Mouse (Mus musculus): ENCODE results near the gene Rev3l. TPM values are rescaled to one million over a fixed set of nuclear protein-coding genes. Genes with fewer than 3 reads are reported as not detected.
A peak's percentile ranks its signal among the peaks of the same experiment; 100 is the strongest.

Rev3l gene
- polyA plus RNA-seq (2014; fragmentation: Nextera tagmentation; extraction: Ambion mirVana), result 15.6 and 16.5 TPM in 2 replicates

DNA sequence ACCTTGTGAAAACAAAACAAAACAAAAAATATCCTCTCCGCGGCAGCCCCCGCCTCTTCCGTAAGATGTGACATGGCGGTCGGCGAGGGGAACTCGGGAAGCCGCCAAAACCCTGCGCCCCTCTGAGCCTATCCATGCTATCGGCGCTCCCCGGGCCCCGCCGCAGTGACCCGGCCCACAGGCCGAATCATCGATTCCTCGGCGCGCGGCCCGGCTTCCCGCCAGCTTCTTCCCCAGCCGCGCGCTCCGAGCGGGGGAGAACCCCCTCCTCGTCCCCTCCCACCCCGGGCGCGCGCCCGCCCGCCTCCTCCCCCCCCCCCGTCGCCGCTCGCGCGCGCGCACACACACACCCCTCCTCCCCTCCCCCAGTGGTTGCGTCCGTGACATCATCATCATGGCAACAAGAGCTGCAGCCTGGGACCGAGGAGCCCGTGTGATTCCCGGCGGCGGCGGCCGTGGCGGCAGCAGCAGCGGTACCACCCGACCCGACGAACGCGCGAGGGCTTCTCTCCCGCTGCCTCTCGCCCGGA is at the start of gene Rev3l:
TSS of gene Rev3l (plus strand) at position 383 of the 530 bp plus-strand sequence.
- Histone ChIP-seq H3K36me3 (ENCODE audit: control insufficient read depth, insufficient read depth, low read length) (no peaks in the 10 kb centered on the region), H3K4me3 (ENCODE audit: low read depth, low read length) (peak within 1 kb of the TSS; percentile 83), H3K9ac (ENCODE audit: low read length) (peak within 1 kb of the TSS; percentile 93), H3K9me3 (ENCODE audit: control insufficient read depth, low read length) (no peaks in the 10 kb centered on the region), H3K27ac (ENCODE audit: low read depth, low read length) (peak within 1 kb of the TSS; percentile 98), H3K4me2 (peak within 1 kb of the TSS; percentile 75), H3K4me1 (ENCODE audit: control insufficient read depth, insufficient read depth, low read length) (peaks cover 9% of the 10 kb centered on the region), H3K27me3 (ENCODE audit: control insufficient read depth, insufficient read depth, low read length) (no peaks in the 10 kb centered on the region)
- ATAC-seq (ENCODE audit: low FRiP score) (peak; percentile 86), DNase-seq (ENCODE audit: low spot score, missing footprints) (peak; percentile 99)
- under 1% methylated on average over 51 of the region's 64 CpGs for WGBS

DNA sequence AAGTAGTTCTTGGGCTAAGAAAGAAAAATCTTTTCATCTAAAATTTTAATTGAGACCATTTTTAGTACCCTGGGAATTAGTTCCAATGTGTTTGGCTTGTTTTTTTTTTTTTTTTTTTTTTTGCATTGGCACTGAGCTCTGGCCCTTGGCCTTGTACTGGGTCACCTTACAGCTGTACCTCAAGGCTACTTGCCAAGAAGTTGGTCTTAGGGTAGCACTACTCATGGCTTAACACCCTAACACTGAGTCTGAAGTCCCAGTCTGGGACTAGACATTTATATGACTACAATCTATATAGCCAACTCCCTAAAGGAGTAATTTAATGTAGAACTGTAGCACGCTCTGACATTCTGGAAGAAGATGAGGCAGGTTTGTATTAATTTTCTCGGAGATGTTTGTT is 49.4 kb upstream of the Rev3l start:
- H3K9me3 ChIP-seq (ENCODE audit: control insufficient read depth, low read length), result no peaks in the 10 kb centered on the region
- DNase-seq (ENCODE audit: low spot score, missing footprints) (no peak), ATAC-seq (ENCODE audit: low FRiP score) (no peak)
- H3K4me3 ChIP-seq (ENCODE audit: low read depth, low read length), result no peak overlapping the region
- H3K9ac ChIP-seq (ENCODE audit: low read length), result no peak overlapping the region
- no peak overlapping the region for H3K27ac ChIP-seq (ENCODE audit: low read depth, low read length)
- no peaks in the 10 kb centered on the region for H3K27me3 ChIP-seq (ENCODE audit: control insufficient read depth, insufficient read depth, low read length)
- H3K4me1 ChIP-seq (ENCODE audit: control insufficient read depth, insufficient read depth, low read length), result no peaks in the 10 kb centered on the region
- no peaks in the 10 kb centered on the region for H3K36me3 ChIP-seq (ENCODE audit: control insufficient read depth, insufficient read depth, low read length)
- 88% methylated on average over 2 of the region's 2 CpGs for WGBS
- H3K4me2 ChIP-seq, result no peak overlapping the region

DNA sequence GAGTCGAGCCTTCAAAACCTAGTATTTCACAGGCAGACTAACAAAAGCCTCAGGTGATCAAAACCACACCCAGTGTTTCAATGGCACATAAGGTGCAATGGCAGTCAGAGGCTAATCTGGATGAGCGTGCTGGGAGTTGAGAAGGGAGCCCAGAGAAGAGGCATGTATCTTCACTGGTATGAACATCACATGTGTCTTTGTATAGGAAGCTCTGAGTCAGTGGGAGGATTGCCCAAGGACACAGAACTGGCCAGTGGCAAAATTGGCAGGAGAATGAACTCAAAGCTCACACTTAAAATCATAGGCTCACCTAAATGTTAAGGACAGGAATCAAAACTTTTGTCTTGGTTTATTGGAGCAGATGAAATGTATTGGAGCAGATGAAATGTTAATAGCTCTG is 48.4 kb upstream of the Rev3l start:
- H3K9me3 ChIP-seq (ENCODE audit: control insufficient read depth, low read length), result no peaks in the 10 kb centered on the region
- DNase-seq (ENCODE audit: low spot score, missing footprints) (no peak), ATAC-seq (ENCODE audit: low FRiP score) (no peak)
- H3K27ac ChIP-seq (ENCODE audit: low read depth, low read length), result no peak overlapping the region
- no peaks in the 10 kb centered on the region for H3K4me1 ChIP-seq (ENCODE audit: control insufficient read depth, insufficient read depth, low read length)
- no peaks in the 10 kb centered on the region for H3K27me3 ChIP-seq (ENCODE audit: control insufficient read depth, insufficient read depth, low read length)
- no peak overlapping the region for H3K4me3 ChIP-seq (ENCODE audit: low read depth, low read length)
- no peak overlapping the region for H3K4me2 ChIP-seq
- WGBS, result 88% methylated on average over 2 of the region's 2 CpGs
- no peak overlapping the region for H3K9ac ChIP-seq (ENCODE audit: low read length)
- H3K36me3 ChIP-seq (ENCODE audit: control insufficient read depth, insufficient read depth, low read length), result no peaks in the 10 kb centered on the region

DNA sequence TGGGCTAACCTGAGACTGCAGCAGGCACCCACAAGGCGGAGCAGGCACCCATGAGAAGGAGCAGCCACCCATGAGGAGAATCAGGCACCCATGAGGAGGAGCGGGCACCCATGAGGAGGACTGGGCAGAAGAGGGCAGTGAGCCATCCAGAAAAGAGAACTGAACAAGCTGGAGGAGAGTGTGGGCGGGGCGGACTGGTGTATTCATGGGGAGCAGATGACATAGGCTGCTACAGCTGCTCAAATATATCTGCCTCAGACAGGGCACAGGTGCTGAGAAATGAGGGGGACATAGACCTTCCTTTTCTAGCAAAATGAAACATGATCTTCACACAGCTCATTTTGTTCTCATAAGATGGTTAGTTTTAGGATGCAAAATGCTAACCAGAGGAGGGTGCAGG is 45.1 kb upstream of the Rev3l start:
- Histone ChIP-seq H3K4me2 (no peak overlapping the region), H3K4me1 (ENCODE audit: control insufficient read depth, insufficient read depth, low read length) (peaks cover 4% of the 10 kb centered on the region; the same call in 1 of the 2 replicates), H3K9me3 (ENCODE audit: control insufficient read depth, low read length) (no peaks in the 10 kb centered on the region), H3K27me3 (ENCODE audit: control insufficient read depth, insufficient read depth, low read length) (no peaks in the 10 kb centered on the region), H3K9ac (ENCODE audit: low read length) (no peak overlapping the region), H3K27ac (ENCODE audit: low read depth, low read length) (no peak overlapping the region), H3K36me3 (ENCODE audit: control insufficient read depth, insufficient read depth, low read length) (no peaks in the 10 kb centered on the region), H3K4me3 (ENCODE audit: low read depth, low read length) (no peak overlapping the region)
- whole genome bisulfite sequencing, result 94% methylated on average over 4 of the region's 4 CpGs
- no peak for ATAC-seq (ENCODE audit: low FRiP score)
- no peak for DNase-seq (ENCODE audit: low spot score, missing footprints)

DNA sequence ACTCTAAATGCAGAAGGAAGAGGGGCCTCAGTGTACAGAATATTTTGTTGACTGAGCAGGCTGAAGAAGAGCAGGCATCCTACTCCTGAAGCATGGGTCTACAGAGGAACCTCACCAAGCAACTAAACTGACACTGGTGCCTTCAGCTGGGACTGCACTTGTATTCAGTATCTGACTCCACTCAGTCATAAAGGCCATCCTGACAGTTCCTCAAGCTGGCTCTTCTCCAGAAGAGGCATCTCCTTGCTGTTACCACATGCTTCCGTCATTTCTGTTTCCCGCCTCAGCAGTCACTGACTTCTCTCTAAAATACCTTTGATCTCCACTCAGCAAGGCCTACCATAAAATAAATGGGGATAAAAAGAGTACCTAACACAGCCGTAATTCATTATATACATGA is 44.1 kb upstream of the Rev3l start:
- Histone ChIP-seq H3K4me2 (no peak overlapping the region), H3K9me3 (ENCODE audit: control insufficient read depth, low read length) (no peaks in the 10 kb centered on the region), H3K4me3 (ENCODE audit: low read depth, low read length) (no peak overlapping the region), H3K27me3 (ENCODE audit: control insufficient read depth, insufficient read depth, low read length) (no peaks in the 10 kb centered on the region), H3K36me3 (ENCODE audit: control insufficient read depth, insufficient read depth, low read length) (no peaks in the 10 kb centered on the region), H3K4me1 (ENCODE audit: control insufficient read depth, insufficient read depth, low read length) (peaks cover 4% of the 10 kb centered on the region; the same call in 1 of the 2 replicates), H3K9ac (ENCODE audit: low read length) (no peak overlapping the region), H3K27ac (ENCODE audit: low read depth, low read length) (no peak overlapping the region)
- DNase-seq (ENCODE audit: low spot score, missing footprints) (no peak), ATAC-seq (ENCODE audit: low FRiP score) (no peak)
- 92% methylated on average over 3 of the region's 3 CpGs for WGBS

DNA sequence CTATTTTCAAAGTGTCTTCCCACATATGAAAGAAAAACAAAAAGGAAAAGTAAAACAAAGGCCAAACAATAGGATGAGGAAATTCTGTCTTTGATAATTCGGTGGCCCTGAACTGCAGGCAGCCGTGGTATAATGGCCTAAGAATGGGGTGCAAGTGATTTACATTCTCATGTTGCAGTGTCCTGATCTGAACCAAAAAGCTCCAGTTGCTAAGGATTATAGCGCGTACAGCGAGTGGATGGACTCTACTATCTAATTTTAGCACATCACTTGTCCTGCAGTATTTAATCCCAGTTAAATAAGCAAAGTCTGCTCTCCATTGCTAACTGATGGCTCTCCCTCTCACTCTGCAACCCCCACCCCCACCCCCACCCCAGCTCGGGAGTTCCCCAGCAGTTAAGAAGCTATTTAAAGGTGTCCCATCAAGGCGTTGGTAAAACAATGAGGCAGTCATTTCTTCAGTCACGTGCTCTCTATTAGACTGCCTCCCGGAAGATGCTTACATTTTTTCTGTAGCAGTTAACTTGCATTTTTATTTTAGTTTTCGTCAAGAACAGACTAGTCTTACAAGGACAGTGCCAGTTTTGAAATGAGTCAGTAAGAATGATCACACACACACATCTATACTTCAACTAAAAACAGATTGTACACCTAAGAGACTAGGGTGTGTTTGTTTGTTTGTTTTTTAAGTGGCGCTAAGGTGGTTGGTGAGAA is 40.4 kb upstream of the Rev3l start:
- DNase-seq (ENCODE audit: low spot score, missing footprints) (no peak), ATAC-seq (ENCODE audit: low FRiP score) (no peak)
- H3K4me3 ChIP-seq (ENCODE audit: low read depth, low read length), result no peak overlapping the region
- 53% methylated on average over 11 of the region's 11 CpGs for WGBS
- peaks cover 4% of the 10 kb centered on the region; the same call in 1 of the 2 replicates for H3K4me1 ChIP-seq (ENCODE audit: control insufficient read depth, insufficient read depth, low read length)
- no peak overlapping the region for H3K27ac ChIP-seq (ENCODE audit: low read depth, low read length)
- no peaks in the 10 kb centered on the region for H3K27me3 ChIP-seq (ENCODE audit: control insufficient read depth, insufficient read depth, low read length)
- no peak overlapping the region for H3K4me2 ChIP-seq
- H3K9ac ChIP-seq (ENCODE audit: low read length), result no peak overlapping the region
- no peaks in the 10 kb centered on the region for H3K36me3 ChIP-seq (ENCODE audit: control insufficient read depth, insufficient read depth, low read length)
- no peaks in the 10 kb centered on the region for H3K9me3 ChIP-seq (ENCODE audit: control insufficient read depth, low read length)

DNA sequence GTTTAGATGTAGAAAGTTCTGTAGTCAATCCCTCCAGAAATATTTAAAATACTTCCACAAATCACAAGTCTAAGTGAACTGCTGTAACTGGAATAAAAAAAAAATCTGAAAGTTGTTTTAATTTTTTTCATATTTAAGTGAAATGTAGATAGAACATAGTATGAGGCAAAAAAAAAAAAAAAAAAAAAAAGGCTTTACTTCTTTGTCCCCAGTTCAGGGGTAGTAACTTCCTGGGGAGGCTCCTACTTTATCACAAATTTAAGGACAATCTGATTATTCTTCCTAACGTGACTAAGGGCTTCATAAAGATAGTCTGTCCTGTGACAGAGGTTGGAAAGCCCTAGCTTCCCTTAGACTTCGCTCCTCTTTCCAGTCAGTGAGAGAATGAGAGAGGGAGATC is 39.8 kb upstream of the Rev3l start:
- H3K4me2 ChIP-seq, result no peak overlapping the region
- H3K36me3 ChIP-seq (ENCODE audit: control insufficient read depth, insufficient read depth, low read length), result no peaks in the 10 kb centered on the region
- 88% methylated on average over 2 of the region's 2 CpGs for WGBS
- peaks cover 4% of the 10 kb centered on the region; the same call in 1 of the 2 replicates for H3K4me1 ChIP-seq (ENCODE audit: control insufficient read depth, insufficient read depth, low read length)
- H3K4me3 ChIP-seq (ENCODE audit: low read depth, low read length), result no peak overlapping the region
- H3K27ac ChIP-seq (ENCODE audit: low read depth, low read length), result no peak overlapping the region
- no peak for ATAC-seq (ENCODE audit: low FRiP score)
- DNase-seq (ENCODE audit: low spot score, missing footprints), result no peak
- H3K27me3 ChIP-seq (ENCODE audit: control insufficient read depth, insufficient read depth, low read length), result no peaks in the 10 kb centered on the region
- H3K9me3 ChIP-seq (ENCODE audit: control insufficient read depth, low read length), result no peaks in the 10 kb centered on the region
- H3K9ac ChIP-seq (ENCODE audit: low read length), result no peak overlapping the region

DNA sequence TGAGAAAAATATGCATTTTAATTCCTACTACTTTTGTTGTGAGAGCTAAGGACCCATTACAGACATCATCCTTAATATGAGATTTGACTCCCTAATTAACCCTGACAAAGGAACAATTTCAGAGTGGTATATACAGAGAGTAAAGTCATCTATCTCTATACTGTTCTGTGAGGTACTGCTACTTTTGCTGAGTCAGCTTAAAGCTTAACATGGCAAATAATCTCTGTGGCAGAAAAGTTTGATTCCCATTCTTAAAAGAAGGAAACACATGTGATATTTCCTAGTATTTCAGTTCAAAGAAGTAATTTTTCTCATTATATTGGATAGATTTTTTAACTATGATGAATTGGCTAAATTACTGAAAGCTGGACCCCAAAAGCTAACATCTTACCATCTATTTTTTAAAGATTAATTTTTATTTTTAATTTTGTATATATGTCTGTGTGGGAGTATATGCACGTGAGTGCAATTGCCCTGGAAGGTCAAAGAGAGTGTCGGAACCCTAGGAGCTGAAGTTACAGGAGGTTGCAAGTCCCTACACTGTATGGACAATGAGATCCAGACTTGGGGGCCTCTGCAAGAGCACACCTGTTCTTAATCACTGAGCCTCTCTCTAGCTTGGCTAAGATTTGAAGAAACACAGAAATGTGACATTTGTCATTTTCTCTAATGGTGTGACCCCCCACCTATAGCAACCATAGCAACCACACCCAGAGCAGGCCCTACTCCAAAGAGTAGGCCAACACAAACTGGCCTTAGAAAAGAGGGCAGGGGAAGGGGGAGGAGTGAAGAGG is 24.0 kb upstream of the Rev3l start:
- H3K4me1 ChIP-seq (ENCODE audit: control insufficient read depth, insufficient read depth, low read length), result no peaks in the 10 kb centered on the region
- no peaks in the 10 kb centered on the region for H3K36me3 ChIP-seq (ENCODE audit: control insufficient read depth, insufficient read depth, low read length)
- H3K27ac ChIP-seq (ENCODE audit: low read depth, low read length), result no peak overlapping the region
- DNase-seq (ENCODE audit: low spot score, missing footprints) (peak; percentile 49), ATAC-seq (ENCODE audit: low FRiP score) (no peak)
- WGBS, result 79% methylated on average over 2 of the region's 2 CpGs
- no peak overlapping the region for H3K4me3 ChIP-seq (ENCODE audit: low read depth, low read length)
- H3K9me3 ChIP-seq (ENCODE audit: control insufficient read depth, low read length), result no peaks in the 10 kb centered on the region
- H3K9ac ChIP-seq (ENCODE audit: low read length), result no peak overlapping the region
- no peaks in the 10 kb centered on the region for H3K27me3 ChIP-seq (ENCODE audit: control insufficient read depth, insufficient read depth, low read length)
- no peak overlapping the region for H3K4me2 ChIP-seq

DNA sequence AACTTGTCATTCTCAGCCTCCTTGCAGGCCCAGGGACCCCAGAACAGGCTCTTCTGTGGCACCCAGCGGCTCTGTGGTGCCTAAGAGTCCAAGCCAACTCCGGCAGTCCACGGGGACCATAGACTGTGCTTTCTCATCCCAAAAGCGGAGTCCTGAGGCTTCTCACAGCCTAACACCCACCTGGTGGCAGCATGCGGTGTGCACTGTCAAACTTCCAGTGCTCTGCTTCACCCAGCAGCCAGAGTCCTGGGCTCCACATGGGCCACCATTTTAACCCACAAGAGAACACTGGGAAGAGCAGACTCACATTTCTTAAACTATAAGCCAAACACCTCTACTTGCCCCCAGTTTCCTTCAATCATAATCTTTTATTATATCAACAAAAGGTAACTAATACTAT is 15.0 kb upstream of the Rev3l start:
- no peak overlapping the region for H3K9ac ChIP-seq (ENCODE audit: low read length)
- no peak overlapping the region for H3K4me2 ChIP-seq
- WGBS, result 76% methylated on average over 5 of the region's 5 CpGs
- no peaks in the 10 kb centered on the region for H3K4me1 ChIP-seq (ENCODE audit: control insufficient read depth, insufficient read depth, low read length)
- H3K27ac ChIP-seq (ENCODE audit: low read depth, low read length), result no peak overlapping the region
- no peaks in the 10 kb centered on the region for H3K36me3 ChIP-seq (ENCODE audit: control insufficient read depth, insufficient read depth, low read length)
- DNase-seq (ENCODE audit: low spot score, missing footprints) (peak; percentile 31), ATAC-seq (ENCODE audit: low FRiP score) (no peak)
- H3K4me3 ChIP-seq (ENCODE audit: low read depth, low read length), result no peak overlapping the region
- H3K27me3 ChIP-seq (ENCODE audit: control insufficient read depth, insufficient read depth, low read length), result no peaks in the 10 kb centered on the region
- no peaks in the 10 kb centered on the region for H3K9me3 ChIP-seq (ENCODE audit: control insufficient read depth, low read length)
